Mouse (Mus musculus) retina, postnatal 7 days (tissue): ENCODE results near the gene Rtl10.

Experiments
- DNase-seq: peaks from one replicate; pipeline ENCODE4 v3.0.0-alpha.2; 2012; ENCODE audit warnings: low read depth, low spot score

Gene Rtl10

GRCm38 (mm10) chr16:18543151-18543829 is 44.6 kb downstream of the Rtl10 start:
- no peak for DNase-seq

GRCm38 (mm10) chr16:18547891-18548290 is 49.2 kb downstream of the Rtl10 start:
- DNase-seq, result peak; percentile 37
